Mouse (Mus musculus) neural tube, embryonic 14.5 days (tissue): Measurements from ENCODE around the gene Hspa8. TPM values are rescaled to one million over a fixed set of nuclear protein-coding genes. Genes with fewer than 3 reads are reported as not detected.
"Not testable (repeated sequence)": the region's sequence is repeated elsewhere in the genome, so short reads cannot be mapped to it uniquely, and the experiment has no call there.

Experiments
- ATAC-seq: fragments of 200-750 bp; cut with Nextera tagmentation; 2 replicates; pipeline ENCODE4 v1.8.0; 2017; ENCODE audit warnings: low read depth, mild to moderate bottlenecking, moderate TSS enrichment, moderate library complexity
- H3K27ac ChIP-seq: fragments of 300-500 bp; sonication (generic); 2 replicates; pipeline ENCODE4 v1.5.1; 2014; ENCODE audit warnings: low read depth, mild to moderate bottlenecking, control low read depth, low read length, moderate library complexity, mixed read lengths
- H3K27me3 ChIP-seq: fragments of 300-500 bp; sonication (generic); 2 replicates; pipeline ENCODE4 v1.6.1; 2014; ENCODE audit warnings: low read length; ENCODE audit not compliant: control insufficient read depth, insufficient read depth
- H3K36me3 ChIP-seq: fragments of 300-500 bp; sonication (generic); 2 replicates; pipeline ENCODE4 v1.6.1; 2014; ENCODE audit warnings: low read length, mixed read lengths; ENCODE audit not compliant: control insufficient read depth, insufficient read depth
- H3K4me1 ChIP-seq: fragments of 300-500 bp; sonication (generic); 2 replicates; pipeline ENCODE4 v1.6.1; 2014; ENCODE audit warnings: low read length; ENCODE audit not compliant: control insufficient read depth, insufficient read depth
- H3K4me2 ChIP-seq: fragments of 300-500 bp; sonication (generic); 2 replicates; pipeline ENCODE4 v1.6.1; 2014; ENCODE audit warnings: mild to moderate bottlenecking, low read depth, low read length, control low read depth
- H3K4me3 ChIP-seq: fragments of 300-500 bp; sonication (generic); 2 replicates; pipeline ENCODE4 v1.5.1; 2014; ENCODE audit warnings: low read depth, low read length, control low read depth, mixed read lengths
- H3K9ac ChIP-seq: fragments of 300-500 bp; sonication (generic); replicated peaks from 2 replicates; pipeline ENCODE4 v1.6.1; 2014; ENCODE audit warnings: low read depth, mild to moderate bottlenecking, control low read depth, low read length, mixed read lengths
- H3K9me3 ChIP-seq: fragments of 300-500 bp; sonication (generic); 2 replicates; pipeline ENCODE4 v1.6.1; 2016; ENCODE audit warnings: low read length; ENCODE audit not compliant: control insufficient read depth
- WGBS: fragments of 180-500 bp; shearing (Covaris S2); extraction: QIAGEN DNeasy Blood & Tissue Kit; methylation state at CpG from one replicate; pipeline ENCODE4 v1.1.7; 2014; 5-methylcytosine and 5-hydroxymethylcytosine counted together
- polyA plus RNA-seq: library from polyadenylated mRNA; unstranded; fragments of >200 nt; fragmentation: Nextera tagmentation; extraction: Ambion mirVana; gene quantifications from 2 replicates; pipeline ENCODE4 v1.2.1, GENCODE M21; 2014

Gene Hspa8
- polyA plus RNA-seq, 1 experiment from 2014 or later, result 2,884 TPM

DNA sequence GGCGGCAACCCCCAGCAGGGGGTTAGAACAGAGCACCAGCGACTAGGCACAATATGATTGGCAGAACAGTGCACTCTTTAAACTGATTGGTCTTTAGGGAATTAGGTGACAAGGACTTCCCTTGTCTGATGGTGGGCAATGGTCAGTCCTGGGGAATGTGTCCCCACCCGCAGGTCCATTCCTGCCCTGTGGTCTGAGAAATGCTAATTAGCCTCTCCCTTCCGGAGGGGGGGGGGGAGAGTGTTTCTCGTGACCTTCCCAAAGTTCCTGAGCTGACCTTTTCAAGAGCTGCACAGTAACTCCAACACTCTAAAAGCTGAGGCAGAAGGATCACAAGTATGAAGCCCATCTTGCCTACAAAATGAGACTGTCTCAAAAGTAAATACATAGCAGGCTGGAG, 6.5 kb upstream of the Hspa8 start:
- Histone ChIP-seq H3K4me3 (no peak overlapping the region), H3K27ac (no peak overlapping the region), H3K9ac (no peak overlapping the region), H3K9me3 (no peaks in the 10 kb centered on the region), H3K36me3 (no peaks in the 10 kb centered on the region), H3K27me3 (no peaks in the 10 kb centered on the region), H3K4me1 (peaks cover 3% of the 10 kb centered on the region), H3K4me2 (no peak overlapping the region)
- WGBS, result 11% methylated on average over 5 of the region's 5 CpGs
- ATAC-seq, result no peak

DNA sequence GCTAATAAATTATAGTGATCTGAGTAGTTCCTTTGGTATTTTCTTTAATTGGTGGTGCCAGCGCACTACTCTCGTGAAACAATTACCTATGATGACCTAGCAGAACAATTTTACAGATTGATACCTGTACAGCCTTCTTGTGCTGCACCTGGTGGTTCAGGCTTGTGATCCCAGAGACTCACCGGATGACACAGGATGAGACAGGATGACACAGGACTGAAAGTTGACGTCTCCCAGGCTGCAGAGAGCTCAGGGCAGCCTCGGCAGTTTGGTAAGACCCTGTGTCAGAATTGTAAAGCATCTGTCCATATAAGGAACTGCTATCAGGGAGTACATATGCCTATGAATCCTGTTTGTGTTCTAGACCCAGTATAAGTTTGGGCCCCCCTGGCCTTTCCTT, 5.9 kb upstream of the Hspa8 start:
- H3K27me3 ChIP-seq, result no peaks in the 10 kb centered on the region
- H3K4me1 ChIP-seq, result peaks cover 5% of the 10 kb centered on the region
- H3K4me2 ChIP-seq, result no peak overlapping the region
- H3K27ac ChIP-seq, result no peak overlapping the region
- ATAC-seq, result no peak
- 68% methylated on average over 5 of the region's 5 CpGs for WGBS
- no peaks in the 10 kb centered on the region for H3K9me3 ChIP-seq
- no peak overlapping the region for H3K4me3 ChIP-seq
- no peaks in the 10 kb centered on the region for H3K36me3 ChIP-seq
- no peak overlapping the region for H3K9ac ChIP-seq

DNA sequence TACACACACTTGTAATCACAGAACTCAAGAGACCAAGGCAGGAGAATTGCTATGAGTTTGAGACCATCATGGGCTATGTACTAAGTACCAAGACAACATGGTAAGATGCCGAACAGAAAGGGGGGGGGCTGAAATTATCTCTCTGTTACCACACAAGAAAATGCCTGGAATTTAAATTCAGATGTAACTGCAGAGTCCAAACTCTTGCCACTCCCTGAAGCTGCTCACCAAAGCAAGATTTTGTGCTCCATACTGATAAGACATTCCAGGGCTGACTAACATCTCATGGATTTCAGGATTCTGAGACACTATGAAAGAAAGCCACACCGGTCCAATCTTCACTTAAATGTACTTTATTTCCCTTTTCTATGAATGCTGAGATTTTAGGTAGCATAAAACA, 5.2 kb upstream of the Hspa8 start:
- H3K4me1 ChIP-seq, result peaks cover 5% of the 10 kb centered on the region
- H3K4me2 ChIP-seq, result no peak overlapping the region
- no peak overlapping the region for H3K27ac ChIP-seq
- no peak overlapping the region for H3K9ac ChIP-seq
- WGBS, result 80% methylated on average over 2 of the region's 2 CpGs
- ATAC-seq, result no peak
- no peaks in the 10 kb centered on the region for H3K36me3 ChIP-seq
- no peaks in the 10 kb centered on the region for H3K27me3 ChIP-seq
- no peak overlapping the region for H3K4me3 ChIP-seq
- H3K9me3 ChIP-seq, result no peaks in the 10 kb centered on the region

DNA sequence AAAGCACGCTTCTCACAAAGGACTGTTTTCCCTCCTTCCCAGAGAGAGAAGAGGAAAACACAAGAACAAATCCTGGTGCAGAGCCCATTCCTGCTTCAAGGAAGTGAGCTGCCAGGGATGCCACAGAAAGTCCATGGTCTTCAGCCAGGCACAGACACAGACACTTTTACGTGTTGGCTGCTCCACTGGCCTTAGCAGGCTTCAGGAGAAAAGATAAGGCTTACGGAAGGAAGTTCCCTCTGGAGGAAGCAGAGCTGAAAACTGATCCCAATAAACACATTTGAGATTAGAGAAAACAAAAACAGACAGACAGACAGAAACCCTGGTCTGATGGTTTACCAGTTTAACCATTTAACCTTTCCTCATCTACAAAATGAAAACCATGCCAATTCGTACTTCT, 4.7 kb upstream of the Hspa8 start:
- WGBS, result 85% methylated on average over 4 of the region's 4 CpGs

DNA sequence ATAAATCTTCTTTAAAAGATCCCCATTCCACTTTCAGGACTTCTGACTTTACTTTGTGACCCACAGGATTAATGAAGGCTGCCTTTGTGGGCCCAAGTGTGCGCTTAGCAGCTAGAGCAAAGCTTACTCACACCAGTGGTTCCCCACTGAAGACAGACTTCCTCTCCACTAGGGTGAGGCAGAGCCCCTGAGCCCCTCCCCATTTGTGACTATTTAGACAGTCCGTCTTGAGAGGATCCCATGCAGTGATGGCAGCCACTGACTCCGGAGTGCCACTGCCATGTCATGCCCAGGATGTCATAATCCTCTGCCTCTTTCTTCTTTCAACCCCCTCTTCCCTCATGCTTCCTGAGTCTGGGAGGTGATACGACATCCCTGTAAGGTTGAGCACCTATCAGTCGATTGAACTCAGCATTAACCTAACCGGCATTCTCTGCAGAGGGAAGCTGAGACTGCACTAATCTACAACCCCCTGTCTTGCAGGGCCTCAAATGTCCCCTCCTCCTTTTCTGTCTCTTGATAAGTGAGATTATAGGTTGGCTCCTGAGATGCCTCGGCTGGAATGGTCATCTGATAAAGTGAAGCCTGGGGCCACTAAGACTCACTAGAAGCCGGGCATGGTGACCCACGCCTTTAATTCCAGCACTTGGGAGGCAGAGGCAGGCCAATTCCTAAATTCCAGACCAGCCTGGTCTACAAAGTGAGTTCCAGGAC, 2.4 kb upstream of the Hspa8 start:
- WGBS, result 82% methylated on average over 9 of the region's 9 CpGs
- peaks cover 6% of the 10 kb centered on the region for H3K4me1 ChIP-seq
- H3K27ac ChIP-seq, result no peak overlapping the region
- no peak overlapping the region for H3K9ac ChIP-seq
- no peak overlapping the region for H3K4me3 ChIP-seq
- no peak overlapping the region for H3K4me2 ChIP-seq
- no peaks in the 10 kb centered on the region for H3K9me3 ChIP-seq
- 0 out of 2 replicates have a peak, but pooled peaks cover 1% of the 10 kb centered on the region for H3K36me3 ChIP-seq
- no peaks in the 10 kb centered on the region for H3K27me3 ChIP-seq
- ATAC-seq, result no peak

More for the DNA sequence above, 4.7 kb upstream of the Hspa8 start:
- no peak overlapping the region for H3K4me3 ChIP-seq
- H3K4me1 ChIP-seq, result peaks cover 5% of the 10 kb centered on the region
- ATAC-seq, result no peak
- no peaks in the 10 kb centered on the region for H3K27me3 ChIP-seq
- H3K9ac ChIP-seq, result no peak overlapping the region
- H3K4me2 ChIP-seq, result no peak overlapping the region
- H3K36me3 ChIP-seq, result no peaks in the 10 kb centered on the region
- H3K27ac ChIP-seq, result no peak overlapping the region
- no peaks in the 10 kb centered on the region for H3K9me3 ChIP-seq

DNA sequence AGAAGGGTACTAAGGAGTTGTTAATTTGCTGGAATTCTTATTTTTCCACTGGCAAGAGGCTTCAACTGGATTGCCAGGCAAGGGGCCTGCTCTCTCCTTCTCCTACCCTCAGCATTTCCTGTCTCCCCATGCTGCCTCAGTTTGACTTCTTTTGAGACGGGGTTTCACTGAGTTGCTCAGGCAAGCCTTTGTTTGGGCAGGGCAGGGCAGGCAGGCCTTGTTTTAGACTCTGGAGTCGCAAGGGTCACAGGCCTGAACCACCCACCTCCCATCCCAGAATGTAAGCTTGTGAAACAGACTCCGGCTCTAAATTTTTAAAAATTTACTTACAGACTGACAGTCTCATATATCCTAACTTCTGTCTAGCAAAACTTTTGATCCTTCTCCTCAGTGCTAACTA, 1.7 kb upstream of the Hspa8 start:
- H3K27ac ChIP-seq, result peak overlapping the region; percentile 100
- no peak for ATAC-seq
- no peak overlapping the region for H3K4me2 ChIP-seq
- WGBS, result 39% methylated on average over 3 of the region's 3 CpGs
- H3K4me3 ChIP-seq, result no peak overlapping the region
- peak overlapping the region; percentile 18; the same call in 1 of the 2 replicates for H3K9ac ChIP-seq
- no peaks in the 10 kb centered on the region for H3K27me3 ChIP-seq
- H3K36me3 ChIP-seq, result peaks cover 5% of the 10 kb centered on the region; the same call in 1 of the 2 replicates
- H3K4me1 ChIP-seq, result peaks cover 10% of the 10 kb centered on the region
- H3K9me3 ChIP-seq, result no peaks in the 10 kb centered on the region

DNA sequence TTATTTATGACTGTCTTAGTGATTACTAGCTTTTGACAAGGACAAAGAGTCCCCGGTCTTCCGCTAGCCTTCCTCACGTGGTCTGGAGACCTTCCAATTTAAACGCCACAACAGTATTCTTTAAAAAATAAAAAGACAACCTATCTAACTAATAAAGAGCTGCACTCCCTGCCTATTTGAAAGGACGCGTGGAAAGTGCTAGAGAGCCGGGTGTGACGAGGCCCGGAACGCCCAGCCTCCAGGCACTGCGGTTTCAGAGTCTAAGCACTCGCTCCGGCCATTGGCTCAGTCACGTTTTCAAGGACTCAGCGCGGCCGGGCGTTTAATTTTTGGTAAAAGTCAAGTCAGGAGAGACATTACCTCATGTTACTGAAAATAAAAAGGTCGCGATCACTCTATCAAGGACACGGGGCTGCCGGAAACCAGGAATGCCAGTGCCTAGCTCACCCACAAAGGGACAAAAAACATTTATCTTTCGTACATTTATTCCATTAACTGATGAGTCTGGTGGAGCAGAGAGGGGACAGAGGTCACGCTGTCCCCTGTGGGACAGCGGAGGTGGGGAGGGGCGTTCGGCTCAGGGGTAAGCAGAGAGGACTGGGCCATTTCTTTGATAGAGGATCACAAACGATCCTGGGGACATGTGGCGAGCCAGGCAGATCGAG, 815 bp upstream of the Hspa8 start:
- Histone ChIP-seq H3K27ac (peak overlapping the region; percentile 100), H3K4me2 (peak overlapping the region; percentile 92), H3K4me3 (peak overlapping the region; percentile 94), H3K9me3 (no peaks in the 10 kb centered on the region), H3K36me3 (peaks cover 6% of the 10 kb centered on the region), H3K27me3 (no peaks in the 10 kb centered on the region), H3K4me1 (peaks cover 10% of the 10 kb centered on the region), H3K9ac (peak overlapping the region; percentile 84)
- under 1% methylated on average over 30 of the region's 30 CpGs for WGBS
- ATAC-seq, result peak; percentile 47

DNA sequence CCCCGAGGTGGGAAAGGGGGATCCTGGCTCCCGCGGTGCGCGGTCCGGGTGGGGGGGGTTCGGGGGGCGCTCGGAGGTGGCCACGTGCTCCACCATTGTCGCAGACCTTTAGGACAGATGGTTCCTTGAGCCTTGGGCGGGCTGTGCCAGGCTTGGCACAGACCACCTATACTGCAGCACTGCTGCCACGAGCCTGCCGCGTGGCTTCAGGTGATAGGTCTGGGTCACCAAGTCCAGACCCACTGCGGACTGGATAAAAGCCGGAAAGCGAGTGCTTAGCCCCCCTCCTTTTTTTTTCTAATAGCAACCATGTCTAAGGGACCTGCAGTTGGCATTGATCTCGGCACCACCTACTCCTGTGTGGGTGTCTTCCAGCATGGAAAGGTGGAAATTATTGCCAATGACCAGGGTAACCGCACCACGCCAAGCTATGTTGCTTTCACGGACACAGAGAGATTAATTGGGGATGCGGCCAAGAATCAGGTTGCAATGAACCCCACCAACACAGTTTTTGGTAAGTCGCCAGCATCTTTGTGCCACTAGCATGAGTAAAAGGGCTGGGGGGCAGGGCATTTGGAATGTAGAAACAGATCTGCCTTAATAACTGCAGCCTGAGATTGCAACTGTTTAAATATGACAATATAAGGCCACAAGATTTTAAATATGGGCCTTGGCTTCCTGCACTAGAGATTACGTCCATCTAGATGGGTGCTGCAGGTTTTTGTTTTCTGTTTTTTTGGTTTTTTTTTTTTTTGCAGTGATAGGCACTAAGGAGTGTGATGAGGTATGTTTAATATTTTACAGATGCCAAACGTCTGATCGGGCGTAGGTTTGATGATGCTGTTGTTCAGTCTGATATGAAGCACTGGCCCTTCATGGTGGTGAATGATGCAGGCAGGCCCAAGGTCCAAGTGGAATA, 1.1 kb downstream of the Hspa8 start:
- H3K4me3 ChIP-seq, result peak overlapping the region; percentile 94
- H3K9me3 ChIP-seq, H3K27me3 ChIP-seq: not testable (repeated sequence)
- H3K4me2 ChIP-seq, result peak overlapping the region; percentile 84
- H3K36me3 ChIP-seq, result peaks cover 23% of the 10 kb centered on the region
- peak overlapping the region; percentile 99 for H3K9ac ChIP-seq
- WGBS, result under 1% methylated on average over 21 of the region's 28 CpGs
- H3K27ac ChIP-seq, result peak overlapping the region; percentile 100
- H3K4me1 ChIP-seq, result peaks cover 19% of the 10 kb centered on the region
- peak; percentile 20 for ATAC-seq
